Mouse (Mus musculus) testis, adult 2 months (tissue): ENCODE measurements around the gene Stpg3. TPM values are rescaled to one million over a fixed set of nuclear protein-coding genes. Genes with fewer than 3 reads are reported as not detected.

Source experiments
- H3K27ac ChIP-seq: fragments of 200-500 bp; 2 replicates; pipeline ENCODE4 v1.5.1; 2012; ENCODE audit warnings: low read depth, low read length; ENCODE audit not compliant: control insufficient read depth, insufficient read depth
- H3K27me3 ChIP-seq: fragments of 200-500 bp; 2 replicates; pipeline ENCODE4 v1.6.1; 2012; ENCODE audit warnings: mild to moderate bottlenecking, low read length, moderate library complexity; ENCODE audit not compliant: control insufficient read depth, insufficient read depth
- H3K36me3 ChIP-seq: fragments of 200-500 bp; 2 replicates; pipeline ENCODE4 v1.6.1; 2012; ENCODE audit warnings: mild to moderate bottlenecking, low read length; ENCODE audit not compliant: control insufficient read depth, insufficient read depth
- H3K4me1 ChIP-seq: fragments of 200-500 bp; 2 replicates; pipeline ENCODE4 v1.6.1; 2012; ENCODE audit warnings: low read length; ENCODE audit not compliant: control insufficient read depth, insufficient read depth
- H3K4me3 ChIP-seq: fragments of 200-500 bp; 2 replicates; pipeline ENCODE4 v1.5.1; 2012; ENCODE audit warnings: low read depth, mild to moderate bottlenecking, low read length, moderate library complexity, mixed read lengths; ENCODE audit not compliant: control insufficient read depth
- CTCF ChIP-seq: fragments of 200-500 bp; IDR thresholded peaks from 2 replicates; pipeline ENCODE4 v1.5.1; 2012; ENCODE audit warnings: low read depth, mild to moderate bottlenecking, inconsistent platforms, low read length, moderate library complexity; ENCODE audit not compliant: control insufficient read depth, insufficient read depth, insufficient replicate concordance
- POLR2A ChIP-seq: fragments of 200-500 bp; IDR thresholded peaks from 2 replicates; pipeline ENCODE4 v1.6.1; 2012; ENCODE audit warnings: low read depth, mild to moderate bottlenecking, inconsistent platforms, low read length, moderate library complexity; ENCODE audit not compliant: control insufficient read depth
- polyA plus RNA-seq: library from polyadenylated mRNA; depleted of rRNA; stranded (reverse); fragments of >200 nt; gene quantifications from 2 replicates; pipeline ENCODE4 v1.2.3, GENCODE M21; 2012

Stpg3 gene
- polyA plus RNA-seq, 1 experiment = 247 TPM

DNA sequence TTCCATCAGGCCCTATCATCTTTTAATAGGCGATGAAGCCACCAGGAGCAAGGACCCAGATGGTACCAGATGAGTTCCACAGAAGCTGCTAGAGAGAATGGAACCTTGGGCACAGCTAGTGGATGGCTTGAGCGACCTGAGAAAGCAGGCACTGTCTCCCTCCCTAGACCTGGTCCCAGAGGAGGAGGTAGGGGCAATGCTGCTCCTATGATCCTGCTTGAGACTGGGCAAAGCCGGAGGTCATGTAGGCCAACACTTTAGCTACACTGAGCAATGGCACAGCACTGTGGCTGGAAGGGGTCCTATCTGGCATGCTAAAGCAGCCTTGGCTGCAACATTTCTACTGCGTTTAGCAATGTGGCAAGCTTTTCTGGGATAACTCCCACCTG lies 38.8 kb downstream of the Stpg3 start:
- peaks cover 6% of the 10 kb centered on the region for H3K4me1 ChIP-seq
- H3K4me3 ChIP-seq = no peak overlapping the region
- H3K27ac ChIP-seq = no peak overlapping the region
- no peaks in the 10 kb centered on the region for H3K36me3 ChIP-seq
- TF ChIP-seq CTCF = no peak
- TF ChIP-seq POLR2A = no peak
- no peaks in the 10 kb centered on the region for H3K27me3 ChIP-seq

DNA sequence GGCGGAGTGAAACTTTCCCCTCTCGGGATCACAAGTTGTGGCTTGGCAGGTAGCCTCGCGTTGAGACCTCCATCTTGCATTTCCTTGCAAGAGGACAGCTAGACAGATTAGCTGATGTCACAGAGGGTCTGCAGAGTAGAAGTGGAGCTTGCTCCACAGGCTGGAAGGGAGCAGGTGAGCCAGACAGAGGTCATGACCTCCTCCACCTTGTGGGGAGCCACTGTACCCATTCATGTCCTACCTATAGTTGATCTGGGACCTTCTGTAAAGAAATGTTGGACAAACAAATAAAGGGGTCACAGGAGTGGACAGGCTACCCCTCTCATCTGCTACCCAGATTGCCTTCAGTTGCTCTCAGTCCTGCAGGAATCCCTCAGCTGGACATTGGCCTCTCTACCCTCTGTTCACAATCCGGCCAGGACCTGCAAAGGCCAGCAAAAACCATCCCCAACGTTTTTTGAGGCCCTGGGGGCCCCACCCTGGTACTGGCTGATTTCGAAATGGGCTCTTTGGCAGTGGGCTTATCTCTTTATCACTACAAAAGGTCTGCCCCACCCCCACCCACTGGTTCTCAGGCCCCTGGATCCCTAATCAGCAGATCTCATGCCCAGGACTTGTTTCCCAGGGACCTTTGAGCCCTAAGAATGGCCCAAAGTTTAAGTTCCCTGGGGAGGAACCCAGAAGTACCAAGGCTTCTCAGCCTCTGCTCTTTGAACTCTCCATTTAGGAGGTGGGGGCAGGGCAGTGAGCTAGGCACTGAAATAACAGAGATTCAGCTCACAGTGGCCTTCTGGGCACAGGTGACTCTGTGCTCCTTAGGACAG lies 39.4 kb downstream of the Stpg3 start:
- Histone ChIP-seq H3K36me3 (no peaks in the 10 kb centered on the region), H3K27ac (no peak overlapping the region), H3K27me3 (no peaks in the 10 kb centered on the region), H3K4me1 (peaks cover 3% of the 10 kb centered on the region), H3K4me3 (no peak overlapping the region)
- TF ChIP-seq CTCF (no peak), POLR2A (no peak)

DNA sequence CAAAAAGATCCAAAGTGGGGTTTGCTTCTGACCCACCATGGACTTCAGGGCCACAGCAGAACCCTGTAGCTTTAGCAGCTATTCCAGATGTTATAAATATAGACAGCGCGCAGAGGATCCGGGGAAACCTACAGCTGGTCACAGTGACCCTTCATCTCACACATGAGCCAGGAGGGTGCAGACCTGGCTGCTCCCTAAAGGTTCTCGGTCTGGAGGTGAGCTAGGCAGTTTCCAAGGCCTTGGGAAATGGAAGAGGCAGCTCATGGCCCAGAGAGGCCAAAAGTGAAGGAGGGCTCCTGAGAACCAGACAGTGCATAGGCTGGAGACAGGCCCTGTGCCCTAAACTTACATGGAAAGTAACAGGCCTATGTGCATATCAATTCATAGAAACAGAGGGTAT lies 40.6 kb downstream of the Stpg3 start:
- Histone ChIP-seq H3K36me3 (no peaks in the 10 kb centered on the region), H3K27ac (no peak overlapping the region), H3K4me1 (peaks cover 7% of the 10 kb centered on the region), H3K4me3 (no peak overlapping the region), H3K27me3 (no peaks in the 10 kb centered on the region)
- no peak for TF ChIP-seq POLR2A

DNA sequence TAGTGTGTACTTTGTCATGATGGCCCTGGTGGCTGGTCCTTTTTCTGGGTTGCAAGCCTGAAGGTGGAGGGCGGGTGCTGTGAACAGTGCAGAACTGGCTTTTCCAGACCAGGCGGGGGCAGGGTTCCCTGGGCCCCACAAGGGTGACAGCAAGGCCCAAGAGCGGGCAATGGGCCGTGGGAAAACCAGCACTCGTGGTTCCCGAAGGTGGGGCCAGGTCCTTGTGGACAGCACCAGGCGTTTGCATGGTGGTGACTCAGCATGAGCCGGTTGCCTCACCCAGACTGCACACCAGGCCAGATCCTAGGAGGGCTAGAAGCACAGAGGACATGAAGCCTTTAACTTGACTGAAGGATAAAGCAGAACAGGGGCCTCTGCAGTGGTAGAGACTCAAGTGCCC lies 41.8 kb downstream of the Stpg3 start:
- no peak for TF ChIP-seq POLR2A
- no peak for TF ChIP-seq CTCF
- H3K4me3 ChIP-seq = no peak overlapping the region
- no peaks in the 10 kb centered on the region for H3K36me3 ChIP-seq
- H3K4me1 ChIP-seq = peaks cover 14% of the 10 kb centered on the region
- H3K27me3 ChIP-seq = no peaks in the 10 kb centered on the region
- no peak overlapping the region for H3K27ac ChIP-seq

- H3K27me3 ChIP-seq = no peaks in the 10 kb centered on the region
- no peak overlapping the region for H3K4me3 ChIP-seq
- no peak overlapping the region for H3K27ac ChIP-seq
- no peaks in the 10 kb centered on the region for H3K36me3 ChIP-seq
- TF ChIP-seq POLR2A (no peak), CTCF (no peak)
- peaks cover 21% of the 10 kb centered on the region for H3K4me1 ChIP-seq
Observed at GRCm38 (mm10) chr2:25171769-25172153, 42.7 kb downstream of the Stpg3 start.

DNA sequence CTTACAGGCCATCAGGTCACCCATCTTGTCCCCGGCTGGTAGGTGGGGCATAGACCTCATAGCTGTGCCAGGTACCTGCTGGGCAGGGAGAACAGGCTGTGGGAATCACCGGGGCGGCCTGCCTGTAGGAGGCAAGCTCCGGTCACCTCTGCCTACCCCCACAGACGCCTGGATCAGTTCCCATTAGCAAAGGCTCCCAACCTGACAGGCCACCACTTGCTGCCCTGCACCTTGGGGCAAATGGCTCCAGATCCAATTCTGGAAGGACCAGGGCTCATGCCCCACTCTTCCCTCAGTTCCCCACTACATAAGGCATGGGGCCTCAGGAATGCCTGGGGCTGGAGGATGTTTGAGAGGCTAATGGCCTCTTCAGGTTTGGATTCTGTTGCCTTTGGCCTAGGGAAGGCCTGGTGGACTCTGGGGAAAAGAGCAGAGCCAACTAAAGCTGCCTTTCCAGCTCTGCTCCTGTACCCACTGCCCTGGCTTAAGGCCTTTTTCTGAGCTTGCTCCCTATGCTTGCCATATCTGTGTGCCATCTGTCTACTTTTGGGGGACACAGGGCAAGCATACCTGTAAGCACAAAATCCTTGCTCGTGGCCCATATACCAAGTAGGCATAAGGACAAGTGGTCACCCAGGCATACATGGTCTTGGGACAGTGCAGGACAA lies 43.2 kb downstream of the Stpg3 start:
- H3K36me3 ChIP-seq = no peaks in the 10 kb centered on the region

DNA sequence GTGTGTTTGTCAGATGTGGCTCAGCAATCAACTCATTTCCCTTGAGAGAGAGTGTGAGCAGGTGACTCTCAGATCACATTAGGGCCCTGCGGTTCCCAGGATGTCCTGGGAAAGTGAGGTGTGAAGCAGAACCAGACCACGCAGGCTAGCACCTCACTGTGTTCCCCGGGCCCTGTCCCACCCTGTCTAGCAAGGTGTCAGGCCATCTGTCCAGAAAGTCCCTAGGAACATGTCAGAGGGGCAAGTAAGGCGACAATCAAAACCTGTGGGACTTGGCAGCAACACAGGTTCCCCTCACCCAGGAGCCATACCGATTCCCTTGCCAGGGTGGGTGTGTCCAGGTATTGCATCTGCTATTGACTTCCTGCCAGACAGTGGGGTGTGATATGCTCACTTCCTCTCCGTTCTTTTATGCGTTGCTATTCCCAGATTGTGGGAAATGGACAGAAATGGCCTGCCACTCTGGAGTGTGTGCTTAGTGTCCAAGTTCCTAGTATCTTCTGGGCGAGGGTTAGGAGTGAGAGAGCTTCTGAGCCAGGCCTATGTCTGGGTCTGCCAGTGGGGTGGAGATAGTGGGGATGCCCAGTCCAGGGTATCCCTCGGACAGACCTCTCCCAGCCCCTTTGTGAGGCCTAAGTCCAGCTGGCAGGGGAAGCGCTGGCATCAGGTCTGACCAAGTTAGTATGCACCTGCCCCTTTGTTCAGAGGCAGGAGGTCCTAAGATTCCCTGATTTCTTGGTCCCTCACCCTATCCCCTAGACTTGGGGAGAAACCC lies 43.9 kb downstream of the Stpg3 start:
- Histone ChIP-seq H3K36me3 (no peaks in the 10 kb centered on the region), H3K27ac (no peak overlapping the region), H3K27me3 (no peaks in the 10 kb centered on the region), H3K4me3 (no peak overlapping the region), H3K4me1 (peaks cover 21% of the 10 kb centered on the region)
- TF ChIP-seq CTCF = no peak
- no peak for TF ChIP-seq POLR2A

More for the DNA sequence above, 43.2 kb downstream of the Stpg3 start:
- no peaks in the 10 kb centered on the region for H3K27me3 ChIP-seq
- no peak overlapping the region for H3K27ac ChIP-seq
- no peak for TF ChIP-seq POLR2A
- no peak for TF ChIP-seq CTCF
- no peak overlapping the region for H3K4me3 ChIP-seq
- H3K4me1 ChIP-seq = peaks cover 21% of the 10 kb centered on the region
